Comparison of ENCODE assay signal across 9 mouse cellular contexts in the genomic region with DNA sequence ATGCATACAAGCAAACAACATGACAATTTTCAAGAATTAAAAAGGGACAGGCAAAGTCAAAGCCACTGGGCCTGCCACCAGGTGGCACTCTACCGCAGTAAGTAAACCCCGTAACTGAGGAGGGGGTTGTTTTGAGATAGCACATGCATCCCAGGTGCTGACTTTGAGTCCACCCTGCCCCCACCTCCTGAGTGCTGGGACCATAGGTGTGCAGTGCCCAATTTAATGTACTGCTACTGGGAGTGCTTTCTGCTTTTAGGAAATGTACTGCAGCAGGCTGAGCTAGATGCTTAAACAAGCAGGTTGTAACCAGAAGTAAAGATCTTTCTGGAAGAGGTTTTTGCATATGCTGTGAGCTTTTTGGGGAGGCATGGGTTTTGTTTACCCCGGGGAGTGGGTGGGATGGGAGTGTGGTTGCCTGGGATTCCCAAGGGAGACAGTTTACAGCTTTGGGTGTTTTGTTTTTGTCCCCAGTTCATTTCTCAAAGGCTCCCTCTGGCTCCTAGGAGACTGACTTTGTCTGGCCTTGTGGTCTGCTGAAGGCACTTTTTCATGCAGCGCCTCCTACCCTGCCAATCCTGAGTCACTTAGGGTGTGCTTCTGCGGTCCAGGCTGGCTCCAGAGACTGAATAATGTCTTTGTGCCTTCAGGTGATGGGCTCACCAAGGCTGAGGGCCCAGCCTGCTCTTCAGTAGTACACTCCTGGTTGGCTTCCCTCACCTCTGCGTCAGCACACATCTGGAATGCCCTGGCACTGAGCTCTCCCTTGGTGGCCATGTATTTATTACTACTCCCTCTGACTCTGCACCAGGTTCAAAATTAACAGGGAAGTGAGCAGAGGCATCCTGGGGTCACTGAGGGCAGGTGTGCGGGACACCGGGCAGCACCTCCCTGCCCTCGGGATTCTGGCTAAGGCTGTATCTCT. TPM values are rescaled to one million over a fixed set of nuclear protein-coding genes. Genes with fewer than 3 reads are reported as not detected.
DNase-seq lines count a peak whose midpoint lies in the region; ATAC-seq and TF ChIP-seq lines count a peak whose summit lies in the region.
"Had no signal": no experiment of that assay in that cellular context is flagged by ENCODE, and none has a peak within 500 bp of the region (broad histone marks: within the 10 kb centered on the region; RNA-seq: fewer than 3 reads in every experiment).

No protein-coding gene starts in this region.

- H3K27me3 ChIP-seq in forebrain, postnatal 0 days (ENCODE audit: insufficient read depth, low read length) = no peaks in the 10 kb centered on the region
- peaks cover 16% of the 10 kb centered on the region for H3K27me3 ChIP-seq in forebrain, embryonic 12.5 days
- H3K27me3 ChIP-seq in kidney, embryonic 15.5 days = peaks cover 7% of the 10 kb centered on the region; the same call in 1 of the 2 replicates

- H3K36me3 ChIP-seq in forebrain, postnatal 0 days (ENCODE audit: insufficient read depth) = peaks cover 44% of the 10 kb centered on the region
- peaks cover 39% of the 10 kb centered on the region for H3K36me3 ChIP-seq in forebrain, embryonic 12.5 days (replicated peaks)
- H3K36me3 ChIP-seq in kidney, embryonic 15.5 days = peaks cover 42% of the 10 kb centered on the region

- H3K27ac ChIP-seq in forebrain, postnatal 0 days (ENCODE audit: low read depth, low read length) = no peak overlapping the region
- no peak overlapping the region for H3K27ac ChIP-seq in forebrain, embryonic 12.5 days
- peak overlapping the region; percentile 18; the same call in 1 of the 2 replicates for H3K27ac ChIP-seq in kidney, embryonic 15.5 days
- H3K27ac ChIP-seq: limb, embryonic 12.5 days had no signal

- no peaks in the 10 kb centered on the region for H3K9me3 ChIP-seq in forebrain, postnatal 0 days (ENCODE audit: low read length)
- no peaks in the 10 kb centered on the region for H3K9me3 ChIP-seq in forebrain, embryonic 12.5 days
- no peaks in the 10 kb centered on the region for H3K9me3 ChIP-seq in kidney, embryonic 15.5 days (replicated peaks)
- H3K9me3 ChIP-seq: limb, embryonic 12.5 days had no signal

- WGBS in forebrain, postnatal 0 days = 57% methylated on average over 9 of the region's 9 CpGs
- WGBS in forebrain, embryonic 12.5 days = 66% methylated on average over 9 of the region's 9 CpGs
- 69% methylated on average over 9 of the region's 9 CpGs for WGBS in kidney, embryonic 15.5 days

- no peak overlapping the region for H3K9ac ChIP-seq in forebrain, postnatal 0 days
- H3K9ac ChIP-seq in forebrain, embryonic 12.5 days = no peak overlapping the region
- H3K9ac ChIP-seq in kidney, embryonic 15.5 days = no peak overlapping the region
- H3K9ac ChIP-seq: limb, embryonic 12.5 days had no signal

- peak; percentile 86 for TF ChIP-seq CTCF in forebrain, postnatal 0 days (IDR thresholded peaks at IDR 0.05; ENCODE audit: low read depth)

- H3K4me1 ChIP-seq in forebrain, postnatal 0 days (ENCODE audit: insufficient read depth) = peaks cover 9% of the 10 kb centered on the region
- H3K4me1 ChIP-seq in forebrain, embryonic 12.5 days = peaks cover 43% of the 10 kb centered on the region
- peaks cover 64% of the 10 kb centered on the region for H3K4me1 ChIP-seq in kidney, embryonic 15.5 days

- peak; percentile 75 for DNase-seq in forebrain, postnatal 0 days
- DNase-seq in right cerebral cortex, adult 18-20 months = peak; percentile 34
- no peak for DNase-seq in right cerebral cortex, postnatal 36 days (ENCODE audit: low spot score in 2 of 2)
- DNase-seq in cerebellum, postnatal 14 days = peak; percentile 79 to 87
- peak; percentile 78 for DNase-seq in naive thymus-derived CD4-positive, alpha-beta T cell, adult 2 months (ENCODE audit: low read depth)
- DNase-seq in ovary, postnatal 36 days (ENCODE audit: low spot score) = no peak

- no peak overlapping the region for H3K4me2 ChIP-seq in forebrain, postnatal 0 days (ENCODE audit: low read depth)
- H3K4me2 ChIP-seq in forebrain, embryonic 12.5 days = no peak overlapping the region
- H3K4me2 ChIP-seq in kidney, embryonic 15.5 days = no peak overlapping the region
- H3K4me2 ChIP-seq: limb, embryonic 12.5 days had no signal

- no peak for ATAC-seq in forebrain, postnatal 0 days
- no peak for ATAC-seq in forebrain, embryonic 12.5 days (ENCODE audit: low FRiP score)
- ATAC-seq in kidney, embryonic 15.5 days (replicated peaks; ENCODE audit: low FRiP score) = no peak

- H3K4me3 ChIP-seq in forebrain, postnatal 0 days (ENCODE audit: low read depth, low read length) = no peak overlapping the region
- no peak overlapping the region for H3K4me3 ChIP-seq in forebrain, embryonic 12.5 days (replicated peaks)
- no peak overlapping the region for H3K4me3 ChIP-seq in kidney, embryonic 15.5 days (replicated peaks)
- H3K4me3 ChIP-seq: limb, embryonic 12.5 days had no signal

RNA-seq across cellular contexts. Expression of gene Ttyh2, which starts 2.2 kb away (rescaled TPM):
- 26.6 and 29.9 TPM in 2 replicates for total RNA-seq in forebrain, postnatal 0 days (2014; rRNA removed)
- 24.4 and 26.4 TPM in 2 replicates for polyA plus RNA-seq in forebrain, postnatal 0 days (2015; fragmentation: Nextera tagmentation; extraction: Ambion mirVana)
- polyA plus RNA-seq in forebrain, embryonic 12.5 days (2016; fragmentation: Nextera tagmentation; extraction: Ambion mirVana) = 11.8 and 13.0 TPM in 2 replicates
- 15.2 and 15.8 TPM in 2 replicates for polyA plus RNA-seq in kidney, embryonic 15.5 days (2015; fragmentation: Nextera tagmentation; extraction: Ambion mirVana)

RNA-seq across cellular contexts. Expression of gene Rpl38, which starts 4.7 kb away (rescaled TPM):
- 1,173 and 2,728 TPM in 2 replicates for total RNA-seq in forebrain, postnatal 0 days (2014; rRNA removed)
- polyA plus RNA-seq in forebrain, postnatal 0 days (2015; fragmentation: Nextera tagmentation; extraction: Ambion mirVana) = 1,003 and 1,434 TPM in 2 replicates
- 859 and 942 TPM in 2 replicates for polyA plus RNA-seq in forebrain, embryonic 12.5 days (2016; fragmentation: Nextera tagmentation; extraction: Ambion mirVana)
- 1,080 and 1,196 TPM in 2 replicates for polyA plus RNA-seq in kidney, embryonic 15.5 days (2015; fragmentation: Nextera tagmentation; extraction: Ambion mirVana)

RNA-seq across cellular contexts. Expression of gene Dnaic2, which starts 54.2 kb away (rescaled TPM):
- 4.7 and 8.9 TPM in 2 replicates for total RNA-seq in forebrain, postnatal 0 days (2014; rRNA removed)
- polyA plus RNA-seq in forebrain, postnatal 0 days (2015; fragmentation: Nextera tagmentation; extraction: Ambion mirVana) = 3.1 and 4.4 TPM in 2 replicates
- 1.9 and 2.0 TPM in 2 replicates for polyA plus RNA-seq in forebrain, embryonic 12.5 days (2016; fragmentation: Nextera tagmentation; extraction: Ambion mirVana)
- 0.41 and 0.56 TPM in 2 replicates for polyA plus RNA-seq in kidney, embryonic 15.5 days (2015; fragmentation: Nextera tagmentation; extraction: Ambion mirVana)

Comparison
In these comparisons a context has a peak if more than half of its experiments do, and no peak if none do; other contexts are left out.
1. DNase-seq: peak in forebrain, postnatal 0 days (single experiment), right cerebral cortex, adult 18-20 months (single experiment), cerebellum, postnatal 14 days (2 of 2) and naive thymus-derived CD4-positive, alpha-beta T cell, adult 2 months (single experiment); none in right cerebral cortex, postnatal 36 days (0 of 2) and ovary, postnatal 36 days (single experiment).